Mouse (Mus musculus): ENCODE measurements around the gene Alox5ap.
A peak's percentile ranks its signal among the peaks of the same experiment; 100 is the strongest.

Gene Alox5ap

GRCm38 (mm10) chr5:149259093-149259492, 5.5 kb upstream of the Alox5ap start:
- no peak for DNase-seq (ENCODE audit: low spot score in 2 of 2)

- DNase-seq (ENCODE audit: low spot score in 2 of 2) = no peak
Measured at GRCm38 (mm10) chr5:149261449-149261848, 3.1 kb upstream of the Alox5ap start.

GRCm38 (mm10) chr5:149261866-149262265, 2.7 kb upstream of the Alox5ap start:
- no peak for DNase-seq (ENCODE audit: low spot score in 2 of 2)

- DNase-seq (ENCODE audit: low spot score in 2 of 2) = no peak
Measured at GRCm38 (mm10) chr5:149264878-149265279, 312 bp downstream of the Alox5ap start.

GRCm38 (mm10) chr5:149266761-149267221, 2.2 kb downstream of the Alox5ap start:
- DNase-seq (ENCODE audit: low spot score in 2 of 2) = no peak

- DNase-seq (ENCODE audit: low spot score in 2 of 2) = no peak
Measured at GRCm38 (mm10) chr5:149267493-149267892, 2.9 kb downstream of the Alox5ap start.

GRCm38 (mm10) chr5:149271291-149271690, 6.7 kb downstream of the Alox5ap start:
- DNase-seq (ENCODE audit: low spot score in 2 of 2) = no peak

GRCm38 (mm10) chr5:149272535-149272934, 8.0 kb downstream of the Alox5ap start:
- no peak for DNase-seq (ENCODE audit: low spot score in 2 of 2)

- DNase-seq (ENCODE audit: low spot score in 2 of 2) = no peak
Measured at GRCm38 (mm10) chr5:149274390-149275104, 10.0 kb downstream of the Alox5ap start.

- DNase-seq (ENCODE audit: low spot score in 2 of 2) = no peak
Measured at GRCm38 (mm10) chr5:149275105-149275494, 10.5 kb downstream of the Alox5ap start.

GRCm38 (mm10) chr5:149277529-149277928, 13.0 kb downstream of the Alox5ap start:
- no peak for DNase-seq (ENCODE audit: low spot score in 2 of 2)

GRCm38 (mm10) chr5:149279273-149279844, 14.8 kb downstream of the Alox5ap start:
- DNase-seq (ENCODE audit: low spot score in 2 of 2) = peak; percentile 32 to 51

GRCm38 (mm10) chr5:149283009-149283408, 18.4 kb downstream of the Alox5ap start:
- no peak for DNase-seq (ENCODE audit: low spot score in 2 of 2)

GRCm38 (mm10) chr5:149283821-149284220, 19.3 kb downstream of the Alox5ap start:
- DNase-seq (ENCODE audit: low spot score in 2 of 2) = no peak

GRCm38 (mm10) chr5:149286021-149286420, 21.5 kb downstream of the Alox5ap start:
- DNase-seq (ENCODE audit: low spot score in 2 of 2) = no peak

- DNase-seq (ENCODE audit: low spot score in 2 of 2) = no peak
Measured at GRCm38 (mm10) chr5:149287148-149288038, 22.8 kb downstream of the Alox5ap start.

- no peak for DNase-seq (ENCODE audit: low spot score in 2 of 2)
Measured at GRCm38 (mm10) chr5:149291266-149291665, 26.7 kb downstream of the Alox5ap start.

GRCm38 (mm10) chr5:149293071-149293470, 28.5 kb downstream of the Alox5ap start:
- no peak for DNase-seq (ENCODE audit: low spot score in 2 of 2)

- DNase-seq (ENCODE audit: low spot score in 2 of 2) = no peak
Measured at GRCm38 (mm10) chr5:149296808-149297207, 32.2 kb downstream of the Alox5ap start.

- DNase-seq (ENCODE audit: low spot score in 2 of 2) = no peak
Measured at GRCm38 (mm10) chr5:149297464-149297863, 32.9 kb downstream of the Alox5ap start.

- DNase-seq (ENCODE audit: low spot score in 2 of 2) = no peak
Measured at GRCm38 (mm10) chr5:149298234-149298633, 33.7 kb downstream of the Alox5ap start.

- DNase-seq (ENCODE audit: low spot score in 2 of 2) = no peak
Measured at GRCm38 (mm10) chr5:149312884-149313652, 48.5 kb downstream of the Alox5ap start.

All from frontal cortex, postnatal 10 days (tissue).